Mouse (Mus musculus): Measurements from ENCODE around the gene Platr25. TPM values are rescaled to one million over a fixed set of nuclear protein-coding genes. Genes with fewer than 3 reads are reported as not detected.
"Not testable (repeated sequence)": the region's sequence is repeated elsewhere in the genome, so short reads cannot be mapped to it uniquely, and the experiment has no call there.

The Platr25 gene
- polyA plus RNA-seq, 1 experiment from 2014 or later, result 42.2 TPM

- not testable (repeated sequence) for H3K27ac ChIP-seq; H3K4me3 ChIP-seq; H3K4me1 ChIP-seq; ATAC-seq (ENCODE audit: insufficient number of reproducible peaks, insufficient read depth, low FRiP score, low TSS enrichment); H3K9ac ChIP-seq; H3K27me3 ChIP-seq; H3K4me2 ChIP-seq (replicated peaks); H3K36me3 ChIP-seq; H3K9me3 ChIP-seq
- 32% methylated on average over 1 of the region's 1 CpGs for WGBS
Observed at GRCm38 (mm10) chr13:62627071-62627470, 133.4 kb downstream of the Platr25 start.

DNA sequence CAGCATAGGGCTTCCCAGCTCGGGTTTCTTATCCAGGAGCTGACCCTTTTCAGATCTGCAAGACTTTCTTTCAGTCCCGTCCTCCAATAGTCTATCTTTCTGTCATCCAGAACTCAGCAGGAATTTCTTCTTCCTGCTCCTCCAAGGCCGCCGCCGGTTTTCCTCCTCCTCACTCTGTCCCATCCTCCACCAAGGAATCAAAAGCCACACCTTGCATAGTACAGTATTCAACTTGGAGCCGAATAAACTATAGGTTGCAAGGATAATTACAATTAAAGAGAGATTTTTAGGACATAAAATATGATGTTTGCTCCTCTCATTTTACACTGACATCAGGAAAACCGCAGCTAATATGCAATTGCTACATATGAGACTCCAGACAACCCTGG lies 136.2 kb downstream of the Platr25 start:
- peak overlapping the region; percentile 48 for H3K4me2 ChIP-seq (replicated peaks)
- H3K36me3 ChIP-seq, H3K4me1 ChIP-seq, H3K27ac ChIP-seq, H3K9me3 ChIP-seq, H3K27me3 ChIP-seq: not testable (repeated sequence)
- peak; percentile 79 for ATAC-seq (ENCODE audit: insufficient number of reproducible peaks, insufficient read depth, low FRiP score, low TSS enrichment)
- 11% methylated on average over 7 of the region's 7 CpGs for WGBS
- H3K4me3 ChIP-seq, result peak overlapping the region; percentile 50
- peak overlapping the region; percentile 55; the same call in 1 of the 2 replicates for H3K9ac ChIP-seq

- not testable (repeated sequence) for H3K27ac ChIP-seq, H3K27me3 ChIP-seq, H3K9me3 ChIP-seq, H3K4me1 ChIP-seq, H3K36me3 ChIP-seq
- WGBS, result 1% methylated on average over 15 of the region's 15 CpGs
- H3K9ac ChIP-seq, result peak within 1 kb of the TSS; percentile 55
- peak within 1 kb of the TSS; percentile 50 for H3K4me3 ChIP-seq
- ATAC-seq (ENCODE audit: insufficient number of reproducible peaks, insufficient read depth, low FRiP score, low TSS enrichment), result peak; percentile 100
- H3K4me2 ChIP-seq (replicated peaks), result peak within 1 kb of the TSS; percentile 48
Observed at GRCm38 (mm10) chr13:62623577-62624276, 136.8 kb downstream of the Platr25 start, which contains the start of gene 6720489N17Rik. TSS of gene 6720489N17Rik (minus strand) at chr13:62624182.

MicroRNAs within 50 kb of the gene (microRNA counts, 519-probe panel; counts per million panel counts)
- microRNA mmu-miR-713, result 460 counts per million, percentile 65 among the panel's probes with 10 or more counts

Small RNAs within 50 kb of the gene (microRNA-seq; reads per million reads assigned to microRNA genes)
- gene Gm24020 (not detected), gene Gm24588 (not detected), gene Mir713 (not detected)

Other genes starting within 250 kb of the Platr25 start
- gene Zfp935, start 202.2 kb downstream of the Platr25 start, polyA plus RNA-seq (2016; fragmentation: Nextera tagmentation; extraction: Ambion mirVana), result 1.0 TPM in 1 of 2 replicates, not detected in the other
- 23.0 and 25.5 TPM in 2 replicates for gene Zfp934, start 189.5 kb downstream of the Platr25 start, polyA plus RNA-seq (2016; fragmentation: Nextera tagmentation; extraction: Ambion mirVana)
- gene 6720489N17Rik, start 136.5 kb downstream of the Platr25 start, polyA plus RNA-seq (2016; fragmentation: Nextera tagmentation; extraction: Ambion mirVana), result 16.5 and 17.7 TPM in 2 replicates
- gene Gm5141, start 25.1 kb upstream of the Platr25 start, polyA plus RNA-seq (2016; fragmentation: Nextera tagmentation; extraction: Ambion mirVana), result 14.3 and 16.5 TPM in 2 replicates
- 0.23 and 0.28 TPM in 2 replicates for gene Fbp2, start 97.7 kb upstream of the Platr25 start, polyA plus RNA-seq (2016; fragmentation: Nextera tagmentation; extraction: Ambion mirVana)
- 0.19 and 0.55 TPM in 2 replicates for gene Fbp1, start 127.6 kb upstream of the Platr25 start, polyA plus RNA-seq (2016; fragmentation: Nextera tagmentation; extraction: Ambion mirVana)
- gene 2010111I01Rik, start 204.2 kb upstream of the Platr25 start, polyA plus RNA-seq (2016; fragmentation: Nextera tagmentation; extraction: Ambion mirVana), result 138 and 144 TPM in 2 replicates